Mouse (Mus musculus): ENCODE measurements around the gene 4930595D18Rik.

- TF ChIP-seq MYOG (IDR thresholded peaks at IDR 0.05; ENCODE audit: control insufficient read depth in 1 of 3, insufficient read depth in 1 of 3, insufficient read length in 2 of 3, low read depth in 2 of 3) (no peak), POLR2A (IDR thresholded peaks at IDR 0.05; ENCODE audit: insufficient read length, low read depth) (no peak), USF1 (IDR thresholded peaks at IDR 0.05; ENCODE audit: low read depth) (no peak)
These were observed 49.5 kb upstream of the 4930595D18Rik start for GRCm38 (mm10) chr12:111233798-111234197.

Data from myocyte (in vitro differentiated cells).